Mouse (Mus musculus) ES-Bruce4 (cell line): ENCODE measurements around the gene Lrrc26. TPM values are rescaled to one million over a fixed set of nuclear protein-coding genes. Genes with fewer than 3 reads are reported as not detected.

Experiments
- H3K27ac ChIP-seq: 2 replicates; pipeline ENCODE4 v1.5.1; 2012; ENCODE audit warnings: low read length, inconsistent platforms; ENCODE audit not compliant: insufficient read depth
- H3K27me3 ChIP-seq: 2 replicates; pipeline ENCODE4 v1.6.1; 2012; ENCODE audit warnings: mild to moderate bottlenecking, low read length, inconsistent platforms; ENCODE audit not compliant: control insufficient read depth, poor library complexity, insufficient read depth, severe bottlenecking
- H3K36me3 ChIP-seq: 2 replicates; pipeline ENCODE4 v1.6.1; 2012; ENCODE audit warnings: inconsistent platforms, mild to moderate bottlenecking, low read length, moderate library complexity; ENCODE audit not compliant: control insufficient read depth, poor library complexity, insufficient read depth, severe bottlenecking
- H3K4me1 ChIP-seq: one replicate; pipeline ENCODE4 v1.8.1; 2011; ENCODE audit warnings: low read length; ENCODE audit not compliant: control insufficient read depth, insufficient read depth
- H3K4me3 ChIP-seq: 2 replicates; pipeline ENCODE4 v1.5.1; 2011; ENCODE audit warnings: low read depth, mild to moderate bottlenecking, low read length
- H3K9ac ChIP-seq: 2 replicates; pipeline ENCODE4 v1.6.1; 2012; ENCODE audit warnings: low read depth, mild to moderate bottlenecking, inconsistent platforms; ENCODE audit not compliant: poor library complexity, severe bottlenecking
- H3K9me3 ChIP-seq: replicated peaks from 2 replicates; pipeline ENCODE4 v1.6.1; 2012; ENCODE audit warnings: mild to moderate bottlenecking, low read length, inconsistent platforms; ENCODE audit not compliant: control insufficient read depth, poor library complexity, insufficient read depth, severe bottlenecking
- CTCF ChIP-seq: IDR thresholded peaks from one replicate; pipeline ENCODE4 v1.8.1; 2011; ENCODE audit warnings: low read depth, low read length
- EP300 ChIP-seq: IDR thresholded peaks from 2 replicates; pipeline ENCODE4 v1.6.1; 2011; ENCODE audit warnings: low read depth, low read length; ENCODE audit not compliant: insufficient read depth
- POLR2A ChIP-seq: IDR thresholded peaks from one replicate; pipeline ENCODE4 v1.8.1; 2011; ENCODE audit warnings: low read length; ENCODE audit not compliant: insufficient read depth
- polyA plus RNA-seq: library from polyadenylated mRNA; stranded (reverse); fragments of >200 nt; gene quantifications from 2 replicates; pipeline ENCODE4 v1.2.4, GENCODE M21; 2011; ENCODE audit warnings: low read depth; ENCODE audit not compliant: missing spikeins, insufficient read depth, insufficient read length

The Lrrc26 gene
- polyA plus RNA-seq = not detected in 2 replicates

- Histone ChIP-seq H3K27ac (no peak within 1 kb of the TSS), H3K4me3 (peak within 1 kb of the TSS; percentile 51), H3K4me1 (peaks cover 4% of the 10 kb centered on the region), H3K9me3 (no peaks in the 10 kb centered on the region), H3K9ac (peak within 1 kb of the TSS; percentile 9; the same call in 1 of the 2 replicates), H3K27me3 (peaks cover 11% of the 10 kb centered on the region; the same call in 1 of the 2 replicates), H3K36me3 (no peaks in the 10 kb centered on the region; the same call in 1 of the 2 replicates)
- TF ChIP-seq POLR2A = no peak
- TF ChIP-seq CTCF = no peak
- TF ChIP-seq EP300 = no peak
Measured at GRCm38 (mm10) chr2:25289651-25290050, at the start of gene Lrrc26. TSS of gene Lrrc26 (plus strand) at chr2:25289915.

GRCm38 (mm10) chr2:25240310-25240709, 49.4 kb upstream of the Lrrc26 start:
- TF ChIP-seq CTCF (no peak), EP300 (no peak), POLR2A (no peak)
- Histone ChIP-seq H3K27ac (peak overlapping the region; percentile 73), H3K4me3 (peak overlapping the region; percentile 71), H3K36me3 (no peaks in the 10 kb centered on the region), H3K27me3 (no peaks in the 10 kb centered on the region), H3K9me3 (no peaks in the 10 kb centered on the region), H3K9ac (0 out of 2 replicates have a peak overlapping the region, but pooled peaks have one; percentile 15), H3K4me1 (peaks cover 20% of the 10 kb centered on the region)

- H3K9ac ChIP-seq = no peak overlapping the region
- H3K27ac ChIP-seq = peak overlapping the region; percentile 73
- H3K4me1 ChIP-seq = peaks cover 19% of the 10 kb centered on the region
- 0 out of 2 replicates have a peak, but pooled peaks have one; percentile 45 for TF ChIP-seq EP300
- peak; percentile 38 for TF ChIP-seq POLR2A
- no peak for TF ChIP-seq CTCF
- H3K4me3 ChIP-seq = peak overlapping the region; percentile 71
- H3K9me3 ChIP-seq = no peaks in the 10 kb centered on the region
- no peaks in the 10 kb centered on the region for H3K36me3 ChIP-seq
- no peaks in the 10 kb centered on the region for H3K27me3 ChIP-seq
Measured at GRCm38 (mm10) chr2:25240723-25241437, 48.8 kb upstream of the Lrrc26 start.

GRCm38 (mm10) chr2:25241438-25241775, 48.3 kb upstream of the Lrrc26 start:
- Histone ChIP-seq H3K9ac (peak overlapping the region; percentile 81), H3K27ac (peak overlapping the region; percentile 14; the same call in 1 of the 2 replicates), H3K27me3 (no peaks in the 10 kb centered on the region)

GRCm38 (mm10) chr2:25242101-25242506, 47.6 kb upstream of the Lrrc26 start, which contains the start of the genes Rnf208 and Cysrt1:
TSS of gene Rnf208 (plus strand) at chr2:25242255.
TSS of gene Cysrt1 (minus strand) at chr2:25242452.
- H3K27me3 ChIP-seq = no peaks in the 10 kb centered on the region
- no peaks in the 10 kb centered on the region for H3K36me3 ChIP-seq
- H3K4me3 ChIP-seq = peak within 1 kb of the TSS; percentile 71

More at GRCm38 (mm10) chr2:25241438-25241775, 48.3 kb upstream of the Lrrc26 start:
- TF ChIP-seq CTCF (no peak), POLR2A (no peak), EP300 (no peak)
- H3K9me3 ChIP-seq = no peaks in the 10 kb centered on the region
- no peaks in the 10 kb centered on the region for H3K36me3 ChIP-seq
- H3K4me1 ChIP-seq = peaks cover 14% of the 10 kb centered on the region
- peak overlapping the region; percentile 71 for H3K4me3 ChIP-seq

GRCm38 (mm10) chr2:25243342-25243741, 46.4 kb upstream of the Lrrc26 start:
- 0 out of 2 replicates have a peak, but pooled peaks cover 5% of the 10 kb centered on the region for H3K36me3 ChIP-seq

More at GRCm38 (mm10) chr2:25242101-25242506, 47.6 kb upstream of the Lrrc26 start, which contains the start of the genes Rnf208 and Cysrt1:
- Histone ChIP-seq H3K27ac (peak within 1 kb of the TSS; percentile 14), H3K4me1 (peaks cover 11% of the 10 kb centered on the region), H3K9ac (peak within 1 kb of the TSS; percentile 81), H3K9me3 (no peaks in the 10 kb centered on the region)
- TF ChIP-seq EP300 (no peak), POLR2A (no peak), CTCF (no peak)

More at GRCm38 (mm10) chr2:25243342-25243741, 46.4 kb upstream of the Lrrc26 start:
- H3K4me3 ChIP-seq = no peak overlapping the region
- H3K27ac ChIP-seq = no peak overlapping the region
- no peaks in the 10 kb centered on the region for H3K9me3 ChIP-seq
- H3K4me1 ChIP-seq = peaks cover 4% of the 10 kb centered on the region
- H3K9ac ChIP-seq = no peak overlapping the region
- H3K27me3 ChIP-seq = no peaks in the 10 kb centered on the region
- no peak for TF ChIP-seq CTCF
- TF ChIP-seq EP300 = no peak
- no peak for TF ChIP-seq POLR2A
